ENCODE assay signal across 8 mouse cellular contexts in genomic region chr2:132143943-132144927, GRCm38 (mm10). TPM values are rescaled to one million over a fixed set of nuclear protein-coding genes. Genes with fewer than 3 reads are reported as not detected.
A peak's percentile ranks its signal among the peaks of the same experiment; 100 is the strongest.
DNase-seq lines count a peak whose midpoint lies in the region; ATAC-seq and TF ChIP-seq lines count a peak whose summit lies in the region.

No protein-coding gene starts in this region.

- WGBS in forebrain, postnatal 0 days, result 2% methylated on average over 61 of the region's 66 CpGs
- WGBS in kidney, embryonic 16.5 days, result 1% methylated on average over 63 of the region's 66 CpGs
- WGBS in midbrain, embryonic 13.5 days, result 3% methylated on average over 66 of the region's 66 CpGs

- peak overlapping the region; percentile 65 for H3K4me2 ChIP-seq in forebrain, postnatal 0 days (ENCODE audit: low read depth)
- peak overlapping the region; percentile 98 for H3K4me2 ChIP-seq in kidney, embryonic 16.5 days (replicated peaks; ENCODE audit: low read depth, low read length)
- peak overlapping the region; percentile 88 for H3K4me2 ChIP-seq in midbrain, embryonic 13.5 days (replicated peaks)

- peak; percentile 28 for ATAC-seq in forebrain, postnatal 0 days
- peak; percentile 43; the same call in 1 of the 2 replicates for ATAC-seq in kidney, embryonic 16.5 days (ENCODE audit: low FRiP score, low TSS enrichment)
- peak; percentile 69 for ATAC-seq in midbrain, embryonic 13.5 days

- peak; percentile 27 for DNase-seq in urinary bladder, adult 2 months (ENCODE audit: low spot score)
- no peak for DNase-seq in urinary bladder, postnatal 14 days (ENCODE audit: low spot score)
- peak; percentile 58 for DNase-seq in cerebellum, adult 11-12 months
- DNase-seq in forebrain, postnatal 0 days, result peak; percentile 31
- DNase-seq in thymus, postnatal 14 days, result peak; percentile 54
- no peak for DNase-seq in layer of hippocampus, adult 11-12 months (ENCODE audit: low spot score)

- H3K9ac ChIP-seq in forebrain, postnatal 0 days, result peak overlapping the region; percentile 77
- H3K9ac ChIP-seq in kidney, embryonic 16.5 days (replicated peaks; ENCODE audit: low read length), result peak overlapping the region; percentile 90
- H3K9ac ChIP-seq in midbrain, embryonic 13.5 days (replicated peaks), result peak overlapping the region; percentile 94

- peak overlapping the region; percentile 82 for H3K27ac ChIP-seq in forebrain, postnatal 0 days (ENCODE audit: low read depth, low read length)
- H3K27ac ChIP-seq in kidney, embryonic 16.5 days (ENCODE audit: low read length), result no peak overlapping the region; the same call in 1 of the 2 replicates
- H3K27ac ChIP-seq in midbrain, embryonic 13.5 days, result peak overlapping the region; percentile 80

- no peak for TF ChIP-seq CTCF in forebrain, postnatal 0 days (IDR thresholded peaks at IDR 0.05; ENCODE audit: low read depth)

- peaks cover 12% of the 10 kb centered on the region; the same call in 1 of the 2 replicates for H3K4me1 ChIP-seq in forebrain, postnatal 0 days (ENCODE audit: insufficient read depth)
- H3K4me1 ChIP-seq in kidney, embryonic 16.5 days (ENCODE audit: insufficient read depth, low read length), result peaks cover 20% of the 10 kb centered on the region
- H3K4me1 ChIP-seq in midbrain, embryonic 13.5 days (replicated peaks), result peaks cover 18% of the 10 kb centered on the region

- 0 out of 2 replicates have a peak, but pooled peaks cover 4% of the 10 kb centered on the region for H3K36me3 ChIP-seq in forebrain, postnatal 0 days (ENCODE audit: insufficient read depth)
- no peaks in the 10 kb centered on the region for H3K36me3 ChIP-seq in kidney, embryonic 16.5 days (ENCODE audit: insufficient read depth, low read length)
- 0 out of 2 replicates have a peak, but pooled peaks cover 2% of the 10 kb centered on the region for H3K36me3 ChIP-seq in midbrain, embryonic 13.5 days

- H3K4me3 ChIP-seq in forebrain, postnatal 0 days (ENCODE audit: low read depth, low read length), result peak overlapping the region; percentile 74
- peak overlapping the region; percentile 91 for H3K4me3 ChIP-seq in kidney, embryonic 16.5 days (ENCODE audit: low read length)
- H3K4me3 ChIP-seq in midbrain, embryonic 13.5 days (replicated peaks), result peak overlapping the region; percentile 82

- H3K27me3 ChIP-seq in forebrain, postnatal 0 days (ENCODE audit: insufficient read depth, low read length), result no peaks in the 10 kb centered on the region
- H3K27me3 ChIP-seq in kidney, embryonic 16.5 days (ENCODE audit: insufficient read depth, low read length), result no peaks in the 10 kb centered on the region
- H3K27me3 ChIP-seq in midbrain, embryonic 13.5 days, result peaks cover 12% of the 10 kb centered on the region

- no peaks in the 10 kb centered on the region for H3K9me3 ChIP-seq in forebrain, postnatal 0 days (ENCODE audit: low read length)
- no peaks in the 10 kb centered on the region for H3K9me3 ChIP-seq in kidney, embryonic 16.5 days (ENCODE audit: low read length)
- H3K9me3 ChIP-seq in midbrain, embryonic 13.5 days, result no peaks in the 10 kb centered on the region

RNA-seq across cellular contexts. Expression of gene Slc23a2, which starts 0.7 kb away (rescaled TPM):
- polyA plus RNA-seq in urinary bladder, adult 2 months (2012; rRNA removed), result 36.2 and 36.3 TPM in 2 replicates
- 49.2 and 57.2 TPM in 2 replicates for total RNA-seq in forebrain, postnatal 0 days (2014; rRNA removed)
- polyA plus RNA-seq in forebrain, postnatal 0 days (2015; fragmentation: Nextera tagmentation; extraction: Ambion mirVana), result 29.0 and 36.2 TPM in 2 replicates
- polyA plus RNA-seq in kidney, embryonic 16.5 days (2015; fragmentation: Nextera tagmentation; extraction: Ambion mirVana), result 15.2 and 17.7 TPM in 2 replicates
- 19.8 and 22.7 TPM in 2 replicates for polyA plus RNA-seq in midbrain, embryonic 13.5 days (2015; fragmentation: Nextera tagmentation; extraction: Ambion mirVana)

Comparison
In these comparisons a context has a peak if more than half of its experiments do, and no peak if none do; other contexts are left out.
1. DNase-seq: peak in urinary bladder, adult 2 months (single experiment), cerebellum, adult 11-12 months (single experiment), forebrain, postnatal 0 days (single experiment) and thymus, postnatal 14 days (single experiment); none in urinary bladder, postnatal 14 days (single experiment) and layer of hippocampus, adult 11-12 months (single experiment).
2. Peak in every context shown above with its lines, with median percentiles within 50 percentile points of each other: ATAC-seq, H3K4me2 ChIP-seq, H3K4me3 ChIP-seq and H3K9ac ChIP-seq.